Mouse (Mus musculus) ES-Bruce4 (cell line): ENCODE data around the gene Prkg1.

Source experiments
- CTCF ChIP-seq: IDR thresholded peaks from one replicate; pipeline ENCODE4 v1.8.1; 2011; ENCODE audit warnings: low read depth, low read length
- POLR2A ChIP-seq: IDR thresholded peaks from one replicate; pipeline ENCODE4 v1.8.1; 2011; ENCODE audit warnings: low read length; ENCODE audit not compliant: insufficient read depth

DNA sequence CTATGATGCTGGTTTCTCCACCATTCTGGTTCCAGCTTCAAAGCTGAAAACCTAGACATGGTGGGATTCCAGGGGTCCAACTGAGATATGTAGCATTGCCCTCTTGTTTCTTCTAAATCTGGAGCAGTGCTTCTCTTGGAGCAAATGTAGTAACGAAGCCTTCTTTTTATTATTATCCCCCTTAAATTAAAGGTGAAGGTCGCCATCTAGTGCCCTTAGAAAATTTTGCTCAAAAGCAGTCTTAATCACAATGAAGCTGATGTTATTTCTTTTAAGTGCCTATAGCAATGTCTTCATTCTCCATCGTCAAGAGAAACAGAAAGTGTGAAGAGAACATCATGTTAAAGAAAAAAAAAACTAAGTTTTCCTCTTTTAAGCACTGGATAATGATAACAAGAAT lies 2.2 kb upstream of the Prkg1 start:
- TF ChIP-seq CTCF: no peak
- TF ChIP-seq POLR2A: no peak
